Mouse (Mus musculus): ENCODE measurements around the gene Ttyh2.
"Not testable (repeated sequence)": the region's sequence is repeated elsewhere in the genome, so short reads cannot be mapped to it uniquely, and the experiment has no call there.

The Ttyh2 gene

GRCm38 (mm10) chr11:114662746-114663362 lies 12.4 kb upstream of the Ttyh2 start:
- DNase-seq, result peak; percentile 66

- DNase-seq, result no peak
Measured at GRCm38 (mm10) chr11:114664164-114664563, 11.1 kb upstream of the Ttyh2 start.

GRCm38 (mm10) chr11:114665463-114665862 lies 9.8 kb upstream of the Ttyh2 start:
- no peak for DNase-seq

GRCm38 (mm10) chr11:114666786-114667185 lies 8.4 kb upstream of the Ttyh2 start:
- DNase-seq, result no peak

- DNase-seq, result no peak
Measured at GRCm38 (mm10) chr11:114667236-114667931, 7.8 kb upstream of the Ttyh2 start.

GRCm38 (mm10) chr11:114667932-114668285 lies 7.3 kb upstream of the Ttyh2 start:
- peak; percentile 51 for DNase-seq

GRCm38 (mm10) chr11:114668301-114668710 lies 6.9 kb upstream of the Ttyh2 start, which contains the start of gene Rpl38:
Rpl38 (plus strand) TSS chr11:114668524.
- peak; percentile 93 for DNase-seq

GRCm38 (mm10) chr11:114668741-114669623 lies 6.2 kb upstream of the Ttyh2 start:
- DNase-seq, result peak; percentile 74

- DNase-seq, result no peak
Measured at GRCm38 (mm10) chr11:114669651-114670168, 5.5 kb upstream of the Ttyh2 start.

- DNase-seq, result no peak
Measured at GRCm38 (mm10) chr11:114671147-114671546, 4.1 kb upstream of the Ttyh2 start.

- peak; percentile 46 for DNase-seq
Measured at GRCm38 (mm10) chr11:114672794-114673718, 2.2 kb upstream of the Ttyh2 start.

GRCm38 (mm10) chr11:114673719-114674050 lies 1.5 kb upstream of the Ttyh2 start:
- no peak for DNase-seq

- DNase-seq, result no peak
Measured at GRCm38 (mm10) chr11:114674180-114674579, 1.1 kb upstream of the Ttyh2 start.

- DNase-seq, result not testable (repeated sequence)
Measured at GRCm38 (mm10) chr11:114674796-114675195, 435 bp upstream of the Ttyh2 start.

GRCm38 (mm10) chr11:114675826-114676401 lies 683 bp downstream of the Ttyh2 start:
- DNase-seq, result peak; percentile 51

GRCm38 (mm10) chr11:114676431-114676830 lies 1.2 kb downstream of the Ttyh2 start:
- DNase-seq, result peak; percentile 47

GRCm38 (mm10) chr11:114676896-114677530 lies 1.8 kb downstream of the Ttyh2 start:
- peak; percentile 33 for DNase-seq

GRCm38 (mm10) chr11:114679582-114679981 lies 4.4 kb downstream of the Ttyh2 start:
- peak; percentile 53 for DNase-seq

GRCm38 (mm10) chr11:114680291-114680690 lies 5.1 kb downstream of the Ttyh2 start:
- DNase-seq, result peak; percentile 39

GRCm38 (mm10) chr11:114681054-114681453 lies 5.8 kb downstream of the Ttyh2 start:
- DNase-seq, result peak; percentile 46

- peak; percentile 46 for DNase-seq
Measured at GRCm38 (mm10) chr11:114682321-114682900, 7.2 kb downstream of the Ttyh2 start.

Data from cerebellum, adult 11 months (tissue).